Mouse (Mus musculus): ENCODE results near the gene Tmppe.
"Not testable (repeated sequence)": the region's sequence is repeated elsewhere in the genome, so short reads cannot be mapped to it uniquely, and the experiment has no call there.

Gene Tmppe

GRCm38 (mm10) chr9:114400949-114401684 is at the start of gene Tmppe, which contains the start of gene Glb1:
Gene Tmppe (plus strand): TSS chr9:114401105.
Gene Glb1 (plus strand): TSS chr9:114401076.
- DNase-seq (ENCODE audit: low spot score), result peak; percentile 94

- peak; percentile 67 for DNase-seq (ENCODE audit: low spot score)
These were observed 33.0 kb upstream of the Tmppe start for GRCm38 (mm10) chr9:114367783-114368470.

GRCm38 (mm10) chr9:114368471-114368858 is 32.4 kb upstream of the Tmppe start:
- no peak for DNase-seq (ENCODE audit: low spot score)

- DNase-seq (ENCODE audit: low spot score), result peak; percentile 38
These were observed 31.5 kb upstream of the Tmppe start for GRCm38 (mm10) chr9:114369389-114369788.

GRCm38 (mm10) chr9:114371717-114372116 is 29.2 kb upstream of the Tmppe start:
- peak; percentile 21 for DNase-seq (ENCODE audit: low spot score)

DNA sequence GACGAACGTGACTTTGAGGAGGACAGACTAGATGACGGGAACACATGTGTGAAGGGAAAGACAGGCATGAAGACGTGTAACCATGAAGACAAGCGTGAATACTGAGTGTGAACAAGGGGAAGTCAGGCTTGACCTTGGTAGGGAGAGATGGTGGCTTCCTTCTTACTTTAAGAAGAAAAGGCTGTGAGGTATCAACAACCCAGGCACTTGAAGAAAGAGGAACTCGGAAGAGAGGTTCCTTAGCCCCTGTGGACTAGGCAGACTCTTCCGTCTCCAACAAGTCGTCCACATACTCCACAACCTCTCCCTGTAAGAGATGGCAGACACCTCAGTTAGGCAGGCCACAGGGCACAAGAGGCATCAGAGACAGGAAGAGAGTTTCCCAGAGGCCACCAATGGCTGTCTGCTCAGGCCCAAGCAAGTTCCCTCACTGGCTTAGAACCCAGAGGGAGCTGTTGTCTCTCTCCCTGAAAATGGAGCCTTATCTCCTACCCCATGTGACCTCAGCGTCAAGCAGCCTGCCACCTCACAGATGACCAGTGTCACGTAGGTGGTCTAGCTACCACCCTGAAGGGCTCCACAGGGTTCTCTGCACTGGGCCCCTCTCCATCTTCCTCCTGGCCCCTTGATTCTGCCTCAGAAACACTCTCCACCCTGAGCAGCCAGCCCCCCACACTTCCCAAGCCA is 25.5 kb upstream of the Tmppe start:
- DNase-seq (ENCODE audit: low spot score), result no peak

- DNase-seq (ENCODE audit: low spot score), result no peak
These were observed 23.7 kb upstream of the Tmppe start for GRCm38 (mm10) chr9:114377168-114377567.

GRCm38 (mm10) chr9:114379871-114380270 is 21.0 kb upstream of the Tmppe start:
- no peak for DNase-seq (ENCODE audit: low spot score)

GRCm38 (mm10) chr9:114380881-114381733 is 19.8 kb upstream of the Tmppe start:
- DNase-seq (ENCODE audit: low spot score), result peak; percentile 86

GRCm38 (mm10) chr9:114382936-114383710 is 17.8 kb upstream of the Tmppe start:
- no peak for DNase-seq (ENCODE audit: low spot score)

GRCm38 (mm10) chr9:114384691-114385090 is 16.2 kb upstream of the Tmppe start:
- DNase-seq (ENCODE audit: low spot score), result no peak

DNA sequence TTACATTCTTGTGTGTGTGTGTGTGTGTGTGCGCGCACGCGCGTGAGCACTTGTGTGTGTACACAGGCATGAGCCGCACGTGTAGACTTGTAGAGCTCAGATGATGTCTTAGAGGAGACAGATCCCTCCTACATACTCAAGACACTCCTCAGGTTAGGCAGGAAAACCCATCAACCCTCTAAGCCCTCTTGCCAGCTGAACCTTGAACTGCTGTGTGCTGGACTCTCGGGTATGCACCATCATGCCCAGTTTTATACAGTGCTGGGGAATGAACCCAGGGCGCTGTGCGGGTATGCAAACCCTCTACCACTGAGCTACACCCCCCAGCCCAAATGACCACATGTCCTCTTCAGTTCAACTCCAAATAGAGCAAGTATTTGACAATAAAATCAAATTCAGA is 15.7 kb upstream of the Tmppe start:
- DNase-seq (ENCODE audit: low spot score), result no peak

DNA sequence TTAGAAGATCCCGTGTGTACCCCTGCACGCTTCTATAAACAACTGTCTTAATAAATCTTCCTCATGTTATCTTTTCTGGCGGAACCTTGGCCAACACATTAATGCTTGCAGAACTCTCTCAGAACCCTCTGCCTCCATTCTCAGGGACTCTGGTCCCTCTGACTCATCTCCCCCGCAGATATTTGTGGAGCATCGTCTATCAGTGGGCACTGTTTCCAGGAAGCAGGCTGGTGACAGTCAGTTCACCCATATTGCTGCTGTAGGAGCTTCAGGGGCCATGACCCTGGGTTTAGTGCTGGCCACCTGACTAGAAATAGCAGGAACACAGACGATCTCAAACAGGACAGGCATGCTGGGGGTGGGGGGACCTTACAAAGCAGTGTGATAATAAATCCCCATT is 13.8 kb upstream of the Tmppe start:
- no peak for DNase-seq (ENCODE audit: low spot score)

DNA sequence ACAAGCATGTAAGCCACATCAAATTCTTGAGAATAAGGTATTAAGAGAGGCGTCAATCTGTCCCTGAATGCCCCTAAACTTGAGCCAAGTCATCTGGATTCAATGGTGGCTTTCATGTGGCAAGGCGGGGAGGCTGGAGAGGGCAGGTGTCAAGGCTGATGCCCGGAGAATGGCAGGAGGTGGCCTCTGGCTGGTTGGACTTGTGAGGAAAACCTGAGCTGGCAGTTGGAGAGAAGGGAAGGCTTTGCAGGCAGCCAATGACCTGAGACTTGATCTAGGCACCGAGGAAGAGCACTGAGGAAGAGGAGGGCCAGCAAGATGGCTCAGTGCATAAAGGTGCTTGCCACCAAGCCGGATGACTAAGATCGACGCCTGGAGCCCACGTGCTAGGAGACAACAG is 12.6 kb upstream of the Tmppe start:
- no peak for DNase-seq (ENCODE audit: low spot score)

- DNase-seq (ENCODE audit: low spot score), result no peak
These were observed 12.1 kb upstream of the Tmppe start for GRCm38 (mm10) chr9:114388701-114389370.

- DNase-seq (ENCODE audit: low spot score), result peak; percentile 59
These were observed 11.5 kb upstream of the Tmppe start for GRCm38 (mm10) chr9:114389371-114389904.

DNA sequence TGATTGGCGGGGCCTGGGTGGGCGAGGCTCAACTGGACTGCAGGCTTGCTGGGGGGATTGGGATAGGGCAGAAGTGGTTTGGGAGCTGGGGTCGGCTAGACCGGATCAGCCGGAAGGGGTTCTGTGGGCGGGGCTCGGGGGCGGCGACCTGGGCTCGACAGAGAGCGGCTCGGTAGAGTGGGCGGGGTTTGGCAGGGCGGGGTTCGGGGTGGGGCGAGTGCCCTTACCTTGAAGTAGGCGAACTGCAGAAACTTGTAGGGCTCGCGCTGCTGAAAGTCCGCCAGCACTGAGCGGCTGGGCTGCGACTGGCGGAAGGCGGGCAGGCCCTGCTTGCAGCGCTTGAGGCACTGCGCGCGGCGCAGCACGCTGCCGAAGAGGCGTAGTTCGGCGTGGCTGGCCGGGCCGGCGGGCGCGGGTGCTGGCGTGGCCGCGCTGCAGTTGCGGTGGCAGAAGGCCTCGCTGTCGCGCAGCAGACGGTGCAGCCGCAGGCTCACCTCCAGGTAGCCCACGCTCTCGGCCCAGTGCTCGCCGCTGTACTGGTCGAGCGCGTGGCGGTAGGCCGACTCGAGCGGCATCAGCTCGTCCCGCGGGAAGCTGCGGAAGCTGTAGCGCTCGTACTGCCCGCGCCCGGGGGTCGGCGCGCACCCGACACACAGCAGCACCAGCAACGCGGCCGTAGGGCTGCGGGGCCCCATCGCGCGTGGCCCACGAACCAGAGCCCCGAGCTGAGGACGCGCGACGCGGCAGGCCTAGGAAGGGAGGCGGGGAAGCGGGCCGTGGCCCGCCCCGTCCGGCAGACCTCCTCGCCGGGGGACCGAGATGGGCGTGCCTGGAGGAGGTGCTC is 10.8 kb upstream of the Tmppe start, which contains the start of gene Crtap:
Gene Crtap, minus strand, starts transcription at position 771 of the 844 bp plus-strand sequence.
- peak; percentile 73 for DNase-seq (ENCODE audit: low spot score)

- no peak for DNase-seq (ENCODE audit: low spot score)
These were observed 10.2 kb upstream of the Tmppe start for GRCm38 (mm10) chr9:114390749-114391075.

DNA sequence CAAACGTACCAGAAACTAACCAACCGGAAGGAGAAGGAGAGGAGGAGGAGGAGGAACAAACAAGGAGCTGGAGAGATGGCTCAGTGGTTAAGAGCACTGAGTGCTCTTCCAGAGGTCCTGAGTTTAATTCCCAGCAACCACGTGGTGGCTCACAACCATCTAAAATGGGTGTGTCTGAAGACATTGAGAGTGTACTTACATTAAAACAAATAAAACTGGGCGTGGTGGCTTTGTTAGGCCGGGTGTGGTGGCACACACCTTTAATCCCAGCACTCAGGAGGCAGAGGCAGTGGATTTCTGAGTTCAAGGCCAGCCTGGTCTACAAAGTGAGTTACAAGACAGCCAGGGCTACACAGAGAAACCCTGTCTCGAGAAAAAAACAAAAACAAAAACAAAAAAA is 6.8 kb upstream of the Tmppe start:
- DNase-seq (ENCODE audit: low spot score), result not testable (repeated sequence)
